Mouse (Mus musculus) stomach, postnatal 0 days (tissue): ENCODE data around the gene Rin1.

Experiments used
- CTCF ChIP-seq: IDR thresholded peaks from 2 replicates; pipeline ENCODE4 v1.5.1; 2016; ENCODE audit warnings: antibody characterized with exemption, low read depth, mild to moderate bottlenecking, moderate library complexity
- EP300 ChIP-seq: optimal IDR thresholded peaks from 2 replicates; pipeline ENCODE3; 2016; ENCODE audit warnings: antibody characterized with exemption

GRCm38 (mm10) chr19:5026111-5026510 is 24.2 kb upstream of the Rin1 start:
- TF ChIP-seq CTCF (no peak), EP300 (no peak)
